ENCODE assay signal across 35 mouse cellular contexts in genomic region chr16:89886561-89886960, GRCm38 (mm10).
"Had no signal": no experiment of that assay in that cellular context is flagged by ENCODE, and none has a peak within 500 bp of the region (broad histone marks: within the 10 kb centered on the region; RNA-seq: fewer than 3 reads in every experiment).

No protein-coding gene starts in this region.

- H3K4me1 ChIP-seq: intestine, embryonic 15.5 days had no signal

- H3K27me3 ChIP-seq: heart, embryonic 12.5 days; heart, embryonic 13.5 days; heart, embryonic 15.5 days; hindbrain, embryonic 12.5 days; hindbrain, embryonic 13.5 days; hindbrain, embryonic 15.5 days; intestine, embryonic 15.5 days; kidney, embryonic 15.5 days had no signal

- H3K36me3 ChIP-seq: hindbrain, embryonic 15.5 days; intestine, embryonic 15.5 days had no signal

- H3K4me3 ChIP-seq: heart, adult 2 months; heart, embryonic 10.5 days; heart, embryonic 12.5 days; heart, embryonic 13.5 days; heart, embryonic 15.5 days; hindbrain, embryonic 10.5 days; hindbrain, embryonic 12.5 days; hindbrain, embryonic 13.5 days; hindbrain, embryonic 15.5 days; intestine, embryonic 15.5 days; kidney, embryonic 15.5 days; layer of hippocampus, adult 2 months had no signal

- H3K27ac ChIP-seq: heart, adult 2 months; heart, embryonic 10.5 days; heart, embryonic 13.5 days; heart, embryonic 15.5 days; hindbrain, embryonic 10.5 days; hindbrain, embryonic 12.5 days; hindbrain, embryonic 13.5 days; hindbrain, embryonic 14.5 days; hindbrain, embryonic 15.5 days; hindbrain, postnatal 0 days; intestine, embryonic 15.5 days; kidney, embryonic 15.5 days; kidney, postnatal 0 days had no signal

- DNase-seq: heart, adult 2 months; heart, postnatal 10 days; heart, postnatal 14 days; heart, postnatal 36 days; heart, postnatal 4 days; kidney, adult 11 months; kidney, adult 18-20 months; kidney, adult 2 months; kidney, adult 8-10 months; kidney, adult 9 months; kidney, postnatal 10 days; kidney, postnatal 14 days; kidney, postnatal 25 days; kidney, postnatal 36 days; kidney, postnatal 4 days; layer of hippocampus, adult 9-11 months had no signal

- H3K9me3 ChIP-seq: heart, embryonic 10.5 days; heart, embryonic 12.5 days; heart, embryonic 15.5 days; hindbrain, embryonic 10.5 days; hindbrain, embryonic 12.5 days; hindbrain, embryonic 13.5 days; hindbrain, embryonic 15.5 days; intestine, embryonic 15.5 days; kidney, embryonic 15.5 days had no signal

- ATAC-seq: hindbrain, embryonic 16.5 days; hindbrain, postnatal 0 days; inflammation-experienced regulatory T-cells, adult 6 months; intestine, embryonic 15.5 days; intestine, embryonic 16.5 days; intestine, postnatal 0 days had no signal

- H3K9ac ChIP-seq: heart, embryonic 12.5 days; heart, embryonic 13.5 days; heart, embryonic 15.5 days; hindbrain, embryonic 12.5 days; hindbrain, embryonic 13.5 days; hindbrain, embryonic 14.5 days; hindbrain, embryonic 15.5 days; intestine, embryonic 15.5 days; kidney, embryonic 15.5 days had no signal

- H3K4me2 ChIP-seq: heart, embryonic 11.5 days; heart, embryonic 12.5 days; heart, embryonic 13.5 days; heart, embryonic 15.5 days; hindbrain, embryonic 12.5 days; hindbrain, embryonic 13.5 days; hindbrain, embryonic 14.5 days; hindbrain, embryonic 15.5 days; intestine, embryonic 15.5 days; kidney, embryonic 15.5 days had no signal
